19 mouse cellular contexts compared by ENCODE assay signal in the genomic region with DNA sequence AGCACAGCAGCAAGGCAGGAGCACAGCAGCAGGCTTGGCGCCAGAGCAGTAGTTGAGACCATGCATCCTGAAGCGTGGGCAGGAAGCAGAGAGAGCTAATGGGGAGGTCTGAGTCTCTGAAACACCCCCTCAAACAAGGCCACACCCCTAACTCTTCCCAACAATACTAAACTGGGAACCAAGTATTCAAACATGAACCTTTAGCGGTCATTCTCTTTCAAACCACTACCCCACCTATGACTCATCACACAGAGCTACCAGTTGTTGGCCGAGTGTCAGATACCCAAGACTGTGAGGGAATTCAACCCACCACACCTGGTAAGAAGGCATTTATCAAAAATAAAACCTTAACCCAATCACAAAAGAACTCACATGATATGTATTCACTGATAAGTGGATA. TPM values are rescaled to one million over a fixed set of nuclear protein-coding genes. Genes with fewer than 3 reads are reported as not detected.
"Had no signal": no experiment of that assay in that cellular context is flagged by ENCODE, and none has a peak within 500 bp of the region (broad histone marks: within the 10 kb centered on the region; RNA-seq: fewer than 3 reads in every experiment).

No protein-coding gene starts in this region.

- H3K36me3 ChIP-seq: limb, embryonic 10.5 days; limb, embryonic 13.5 days; liver, embryonic 12.5 days; liver, embryonic 15.5 days; lung, embryonic 15.5 days; midbrain, embryonic 10.5 days had no signal

- H3K4me3 ChIP-seq: layer of hippocampus, adult 2 months; limb, embryonic 10.5 days; limb, embryonic 13.5 days; liver, embryonic 12.5 days; liver, embryonic 15.5 days; lung, embryonic 15.5 days; midbrain, embryonic 10.5 days had no signal

- H3K9me3 ChIP-seq: limb, embryonic 10.5 days; limb, embryonic 13.5 days; liver, embryonic 12.5 days; liver, embryonic 15.5 days; lung, embryonic 15.5 days; midbrain, embryonic 10.5 days had no signal

- H3K9ac ChIP-seq: limb, embryonic 13.5 days; liver, embryonic 12.5 days; liver, embryonic 15.5 days; lung, embryonic 15.5 days had no signal

- H3K4me1 ChIP-seq: limb, embryonic 13.5 days; liver, embryonic 12.5 days; liver, embryonic 15.5 days; lung, embryonic 15.5 days had no signal

- H3K27ac ChIP-seq: kidney, postnatal 0 days; layer of hippocampus, adult 2 months; limb, embryonic 10.5 days; limb, embryonic 13.5 days; liver, embryonic 12.5 days; liver, embryonic 15.5 days; lung, embryonic 15.5 days; midbrain, embryonic 10.5 days had no signal

- H3K4me2 ChIP-seq: limb, embryonic 13.5 days; liver, embryonic 12.5 days; liver, embryonic 15.5 days; lung, embryonic 15.5 days had no signal

- ATAC-seq: liver, embryonic 12.5 days had no signal

- DNase-seq: kidney, adult 2 months; kidney, postnatal 25 days; layer of hippocampus, adult 9-11 months; liver; lung, adult 18-20 months; lung, postnatal 10 days; lung, postnatal 36 days; midbrain, embryonic 14.5 days; right cerebral cortex, postnatal 4 days; thymus, postnatal 36 days had no signal

RNA-seq across cellular contexts. Expression of a gene that starts 8.7 kb away (rescaled TPM):
- total RNA-seq: layer of hippocampus, adult 2 months had no signal
- polyA plus RNA-seq: neural tube, embryonic 14.5 days had no signal
